In the genomic region with DNA sequence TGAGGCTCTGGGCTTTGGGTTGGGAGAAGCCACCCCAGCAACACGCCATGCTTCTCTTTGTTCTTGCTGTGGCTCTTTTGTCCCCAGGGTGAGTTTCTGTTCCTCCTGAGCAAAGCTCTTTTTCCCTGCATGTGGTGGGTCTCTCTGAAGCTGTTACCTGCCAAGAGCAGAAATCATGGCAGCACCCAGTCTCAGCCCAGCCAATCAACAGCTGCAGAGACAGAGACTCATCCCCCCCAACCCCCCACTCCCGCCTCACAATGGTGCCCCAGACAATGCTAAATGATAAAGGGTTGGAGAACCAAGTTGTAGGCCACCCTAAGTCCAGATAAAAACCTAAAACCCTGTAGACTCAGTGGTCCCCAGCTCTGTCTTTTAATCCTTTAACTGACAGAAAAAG, we compare ENCODE assay signal across 14 mouse cellular contexts.
DNase-seq lines count a peak whose midpoint lies in the region; ATAC-seq lines count a peak whose summit lies in the region.
"Had no signal": no experiment of that assay in that cellular context is flagged by ENCODE, and none has a peak within 500 bp of the region (broad histone marks: within the 10 kb centered on the region; RNA-seq: fewer than 3 reads in every experiment).

No protein-coding gene starts in this region.

- peaks cover 2% of the 10 kb centered on the region; the same call in 1 of the 2 replicates for H3K4me1 ChIP-seq in hindbrain, embryonic 12.5 days
- H3K4me1 ChIP-seq in hindbrain, embryonic 11.5 days (replicated peaks; ENCODE audit: control insufficient read depth, insufficient read depth, low read length), result no peaks in the 10 kb centered on the region
- 0 out of 2 replicates have a peak, but pooled peaks cover 1% of the 10 kb centered on the region for H3K4me1 ChIP-seq in forebrain, embryonic 11.5 days (replicated peaks; ENCODE audit: control insufficient read depth, insufficient read depth, low read length)
- H3K4me1 ChIP-seq in forebrain, embryonic 16.5 days (replicated peaks; ENCODE audit: control insufficient read depth, insufficient read depth, low read length), result no peaks in the 10 kb centered on the region
- no peaks in the 10 kb centered on the region for H3K4me1 ChIP-seq in midbrain, embryonic 13.5 days (replicated peaks)

- H3K36me3 ChIP-seq in hindbrain, embryonic 12.5 days, result no peaks in the 10 kb centered on the region
- no peaks in the 10 kb centered on the region for H3K36me3 ChIP-seq in hindbrain, embryonic 11.5 days (ENCODE audit: control insufficient read depth, insufficient read depth, low read length)
- no peaks in the 10 kb centered on the region for H3K36me3 ChIP-seq in forebrain, embryonic 11.5 days (ENCODE audit: control insufficient read depth, insufficient read depth, low read length)
- H3K36me3 ChIP-seq in forebrain, embryonic 16.5 days (ENCODE audit: control insufficient read depth, insufficient read depth), result no peaks in the 10 kb centered on the region
- H3K36me3 ChIP-seq in midbrain, embryonic 13.5 days, result no peaks in the 10 kb centered on the region
- H3K36me3 ChIP-seq: limb, embryonic 10.5 days had no signal

- H3K9me3 ChIP-seq in hindbrain, embryonic 12.5 days (replicated peaks), result no peaks in the 10 kb centered on the region
- H3K9me3 ChIP-seq in hindbrain, embryonic 11.5 days (ENCODE audit: control insufficient read depth, low read length), result no peaks in the 10 kb centered on the region
- no peaks in the 10 kb centered on the region for H3K9me3 ChIP-seq in forebrain, embryonic 11.5 days (ENCODE audit: control insufficient read depth, low read length)
- no peaks in the 10 kb centered on the region for H3K9me3 ChIP-seq in forebrain, embryonic 16.5 days (ENCODE audit: control insufficient read depth, low read length)
- H3K9me3 ChIP-seq in midbrain, embryonic 13.5 days, result no peaks in the 10 kb centered on the region
- H3K9me3 ChIP-seq: limb, embryonic 10.5 days had no signal

- H3K4me2 ChIP-seq in hindbrain, embryonic 12.5 days (replicated peaks), result no peak overlapping the region
- no peak overlapping the region for H3K4me2 ChIP-seq in hindbrain, embryonic 11.5 days (replicated peaks; ENCODE audit: low read depth, low read length)
- no peak overlapping the region for H3K4me2 ChIP-seq in forebrain, embryonic 11.5 days (ENCODE audit: low read depth, low read length, severe bottlenecking)
- no peak overlapping the region for H3K4me2 ChIP-seq in forebrain, embryonic 16.5 days (ENCODE audit: low read length)
- no peak overlapping the region for H3K4me2 ChIP-seq in midbrain, embryonic 13.5 days (replicated peaks)

- ATAC-seq in hindbrain, embryonic 12.5 days (ENCODE audit: low FRiP score), result peak; percentile 60; the same call in 1 of the 2 replicates
- ATAC-seq in hindbrain, embryonic 11.5 days (ENCODE audit: low FRiP score), result no peak
- ATAC-seq in forebrain, embryonic 11.5 days (replicated peaks; ENCODE audit: low FRiP score), result peak; percentile 34; the same call in 1 of the 2 replicates
- peak; percentile 15 for ATAC-seq in forebrain, embryonic 16.5 days
- ATAC-seq in midbrain, embryonic 13.5 days, result 0 out of 2 replicates have a peak, but pooled peaks have one; percentile 24
- no peak for ATAC-seq in erythroid progenitor cell, adult 5-6 weeks (replicated peaks; ENCODE audit: low FRiP score, poor library complexity, severe bottlenecking)

- no peak overlapping the region for H3K4me3 ChIP-seq in hindbrain, embryonic 12.5 days
- no peak overlapping the region for H3K4me3 ChIP-seq in hindbrain, embryonic 11.5 days (ENCODE audit: low read depth, low read length)
- no peak overlapping the region for H3K4me3 ChIP-seq in forebrain, embryonic 11.5 days (ENCODE audit: low read depth, low read length)
- no peak overlapping the region for H3K4me3 ChIP-seq in forebrain, embryonic 16.5 days (replicated peaks; ENCODE audit: low read length)
- H3K4me3 ChIP-seq in midbrain, embryonic 13.5 days (replicated peaks), result no peak overlapping the region
- H3K4me3 ChIP-seq: left cerebral cortex, adult 2 months; limb, embryonic 10.5 days had no signal

- WGBS in hindbrain, embryonic 12.5 days, result 40% methylated on average over 2 of the region's 2 CpGs
- 58% methylated on average over 2 of the region's 2 CpGs for WGBS in hindbrain, embryonic 11.5 days
- WGBS in forebrain, embryonic 11.5 days, result 38% methylated on average over 2 of the region's 2 CpGs
- WGBS in forebrain, embryonic 16.5 days, result 37% methylated on average over 2 of the region's 2 CpGs
- WGBS in midbrain, embryonic 13.5 days, result 52% methylated on average over 2 of the region's 2 CpGs

- H3K27ac ChIP-seq in hindbrain, embryonic 12.5 days, result no peak overlapping the region
- no peak overlapping the region for H3K27ac ChIP-seq in hindbrain, embryonic 11.5 days (ENCODE audit: low read depth, low read length)
- H3K27ac ChIP-seq in forebrain, embryonic 11.5 days (ENCODE audit: low read depth, low read length), result no peak overlapping the region
- H3K27ac ChIP-seq in forebrain, embryonic 16.5 days (ENCODE audit: low read length), result no peak overlapping the region
- H3K27ac ChIP-seq in midbrain, embryonic 13.5 days, result no peak overlapping the region
- H3K27ac ChIP-seq: left cerebral cortex, adult 2 months; limb, embryonic 10.5 days had no signal

- no peak overlapping the region for H3K9ac ChIP-seq in hindbrain, embryonic 12.5 days
- H3K9ac ChIP-seq in hindbrain, embryonic 11.5 days (ENCODE audit: low read depth, low read length), result no peak overlapping the region
- no peak overlapping the region for H3K9ac ChIP-seq in forebrain, embryonic 11.5 days (ENCODE audit: low read length)
- H3K9ac ChIP-seq in forebrain, embryonic 16.5 days (replicated peaks; ENCODE audit: low read depth, low read length), result no peak overlapping the region
- H3K9ac ChIP-seq in midbrain, embryonic 13.5 days (replicated peaks), result no peak overlapping the region
- H3K9ac ChIP-seq: liver, postnatal 0 days had no signal

- no peak for DNase-seq in hindbrain, embryonic 11.5 days (ENCODE audit: low spot score)
- no peak for DNase-seq in forebrain, embryonic 11.5 days (ENCODE audit: low spot score)
- no peak for DNase-seq in natural killer cell, adult 2 months (ENCODE audit: low spot score in 2 of 2)
- DNase-seq in cerebellum, postnatal 14 days, result no peak
- DNase-seq: cerebellum, postnatal 36 days; gastrocnemius, postnatal 25 days; liver, postnatal 0 days; thymus, postnatal 14 days had no signal

- H3K27me3 ChIP-seq in hindbrain, embryonic 12.5 days, result no peaks in the 10 kb centered on the region
- no peaks in the 10 kb centered on the region for H3K27me3 ChIP-seq in hindbrain, embryonic 11.5 days (ENCODE audit: control insufficient read depth, insufficient read depth, low read length)
- H3K27me3 ChIP-seq in forebrain, embryonic 11.5 days (ENCODE audit: control insufficient read depth, insufficient read depth, low read length), result no peaks in the 10 kb centered on the region
- no peaks in the 10 kb centered on the region for H3K27me3 ChIP-seq in forebrain, embryonic 16.5 days (replicated peaks; ENCODE audit: control insufficient read depth, insufficient read depth, low read length)
- no peaks in the 10 kb centered on the region for H3K27me3 ChIP-seq in midbrain, embryonic 13.5 days

Comparison
In these comparisons a context has a peak if more than half of its experiments do, and no peak if none do; other contexts are left out.
1. ATAC-seq: peak in hindbrain, embryonic 12.5 days (single experiment), forebrain, embryonic 11.5 days (single experiment), forebrain, embryonic 16.5 days (single experiment) and midbrain, embryonic 13.5 days (single experiment); none in hindbrain, embryonic 11.5 days (single experiment) and erythroid progenitor cell, adult 5-6 weeks (single experiment).